Mouse (Mus musculus) lung, embryonic 14.5 days (tissue): ENCODE results near the gene Ddx51. TPM values are rescaled to one million over a fixed set of nuclear protein-coding genes. Genes with fewer than 3 reads are reported as not detected.

ENCODE experiments used
- ATAC-seq: fragments of 200-750 bp; cut with Nextera tagmentation; 2 replicates; pipeline ENCODE4 v1.8.0; 2017; ENCODE audit warnings: mild to moderate bottlenecking, moderate TSS enrichment, moderate library complexity; ENCODE audit not compliant: insufficient read depth
- DNase-seq: peaks from one replicate; pipeline ENCODE4 v3.0.0-alpha.2; 2015
- H3K27ac ChIP-seq: fragments of 300-500 bp; sonication (generic); 2 replicates; pipeline ENCODE4 v1.5.1; 2014; ENCODE audit warnings: low read depth, mild to moderate bottlenecking, moderate library complexity
- H3K27me3 ChIP-seq: fragments of 300-500 bp; sonication (generic); 2 replicates; pipeline ENCODE4 v1.6.1; 2014; ENCODE audit warnings: low read length, control low read depth; ENCODE audit not compliant: insufficient read depth
- H3K36me3 ChIP-seq: fragments of 300-500 bp; sonication (generic); 2 replicates; pipeline ENCODE4 v1.6.1; 2014; ENCODE audit warnings: control low read depth; ENCODE audit not compliant: insufficient read depth
- H3K4me1 ChIP-seq: fragments of 300-500 bp; sonication (generic); 2 replicates; pipeline ENCODE4 v1.6.1; 2014; ENCODE audit warnings: antibody characterized with exemption, control low read depth; ENCODE audit not compliant: insufficient read depth
- H3K4me2 ChIP-seq: fragments of 300-500 bp; sonication (generic); 2 replicates; pipeline ENCODE4 v1.6.1; 2014; ENCODE audit warnings: mild to moderate bottlenecking
- H3K4me3 ChIP-seq: fragments of 300-500 bp; sonication (generic); 2 replicates; pipeline ENCODE4 v1.5.1; 2014; ENCODE audit warnings: low read depth, low read length
- H3K9ac ChIP-seq: fragments of 300-500 bp; sonication (generic); 2 replicates; pipeline ENCODE4 v1.6.1; 2014
- H3K9me3 ChIP-seq: fragments of 300-500 bp; sonication (generic); 2 replicates; pipeline ENCODE4 v1.6.1; 2016; ENCODE audit warnings: low read depth, low read length, control low read depth
- CTCF ChIP-seq: IDR thresholded peaks from 2 replicates; pipeline ENCODE4 v1.5.1; 2016; ENCODE audit warnings: antibody characterized with exemption, low read depth
- WGBS: fragments of 180-500 bp; shearing (Covaris S2); extraction: QIAGEN DNeasy Blood & Tissue Kit; methylation state at CpG from one replicate; pipeline ENCODE4 v1.1.7; 2014; 5-methylcytosine and 5-hydroxymethylcytosine counted together
- microRNA-seq: library from miRNA; unstranded; fragments of <30 nt; microRNA quantifications from one replicate; pipeline ENCODE4, GENCODE M21; 2016; ENCODE audit warnings: borderline number of aligned reads
- polyA plus RNA-seq: library from polyadenylated mRNA; unstranded; fragments of >200 nt; fragmentation: Nextera tagmentation; extraction: Ambion mirVana; gene quantifications from 2 replicates; pipeline ENCODE4 v1.2.1, GENCODE M21; 2014

The Ddx51 gene
- polyA plus RNA-seq, 1 experiment from 2014 or later, result 32.4 TPM

DNA sequence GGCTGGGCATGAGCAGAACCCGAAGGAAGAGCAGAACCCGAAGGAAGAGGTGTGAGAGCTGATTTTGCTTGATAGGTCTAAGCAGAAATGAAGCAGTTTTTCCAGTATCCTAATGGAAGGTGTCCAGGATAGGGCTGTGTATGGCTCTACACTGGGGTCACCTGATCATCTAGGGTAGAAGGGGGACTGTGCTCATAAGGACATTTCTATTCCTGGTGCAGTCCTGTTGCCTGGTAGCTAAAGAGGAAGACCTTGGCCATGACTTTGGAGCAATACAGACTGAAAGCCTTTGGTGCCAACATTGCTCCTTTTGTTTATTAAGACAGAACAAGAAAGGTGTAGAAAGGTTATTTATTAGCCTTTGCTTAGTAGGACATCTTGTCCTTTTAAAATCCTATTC lies 10.8 kb downstream of the Ddx51 start:
- 83% methylated on average over 2 of the region's 2 CpGs for WGBS
- Histone ChIP-seq H3K4me1 (no peaks in the 10 kb centered on the region), H3K4me2 (no peak overlapping the region), H3K36me3 (peaks cover 88% of the 10 kb centered on the region), H3K27ac (no peak overlapping the region), H3K9me3 (no peaks in the 10 kb centered on the region), H3K4me3 (no peak overlapping the region), H3K27me3 (no peaks in the 10 kb centered on the region), H3K9ac (no peak overlapping the region)
- ATAC-seq (no peak), DNase-seq (no peak)
- TF ChIP-seq CTCF, result no peak

DNA sequence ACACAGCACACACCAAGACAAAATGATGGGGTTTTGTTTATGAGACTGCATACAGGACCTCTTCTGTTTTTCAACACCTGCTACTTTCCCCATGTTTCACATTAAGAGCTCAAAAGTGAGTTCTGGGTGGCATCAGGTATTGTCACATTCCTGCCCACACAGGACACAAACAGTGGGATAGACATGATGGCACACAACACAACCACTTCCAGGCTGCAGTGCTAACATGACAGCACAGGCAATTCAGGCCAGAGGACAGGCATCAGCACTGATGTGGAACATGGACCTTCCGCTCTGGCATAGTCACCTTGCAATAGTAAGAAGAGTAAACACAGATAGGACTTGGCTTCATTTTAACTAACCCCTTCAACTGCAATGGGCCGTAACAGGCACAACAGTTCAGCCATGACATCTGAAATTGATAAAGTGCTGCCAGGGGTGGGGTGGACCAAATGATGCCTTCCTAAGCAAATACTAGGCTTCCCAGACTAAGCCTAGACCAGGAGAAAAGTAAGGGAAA lies 11.6 kb downstream of the Ddx51 start:
- H3K27me3 ChIP-seq, result no peaks in the 10 kb centered on the region
- no peaks in the 10 kb centered on the region for H3K4me1 ChIP-seq
- WGBS, result 92% methylated on average over 2 of the region's 2 CpGs

DNA sequence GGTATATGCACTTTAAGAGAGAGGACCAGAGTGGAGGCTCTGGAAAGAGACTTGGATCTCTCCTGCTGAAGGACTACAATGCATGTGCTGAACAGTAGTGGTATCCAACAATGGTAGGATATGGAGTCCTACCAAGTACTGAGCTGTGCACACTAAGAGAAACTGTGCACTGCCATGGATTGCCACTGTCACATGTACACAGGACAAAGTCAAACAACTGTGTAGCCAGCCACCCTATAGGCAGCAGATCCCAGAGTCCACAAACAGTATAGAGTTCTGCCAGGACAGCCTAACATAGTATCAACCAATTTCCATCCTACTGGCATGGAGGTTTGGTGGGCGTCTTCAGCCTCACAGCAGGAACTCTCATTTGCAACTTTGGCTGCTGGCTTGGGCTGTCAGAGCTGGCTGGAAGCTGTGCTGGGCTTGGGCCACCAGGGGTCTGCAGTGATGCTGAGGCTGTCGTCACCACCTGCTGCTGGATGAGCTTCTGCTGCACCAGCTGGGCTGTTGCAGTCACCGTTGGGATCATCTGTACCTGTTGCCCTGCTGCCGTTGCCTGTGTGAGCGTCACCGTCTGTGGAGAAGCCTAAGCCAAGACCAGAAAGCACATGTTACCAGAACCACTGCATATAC lies 12.4 kb downstream of the Ddx51 start:
- H3K4me2 ChIP-seq, result no peak overlapping the region
- no peaks in the 10 kb centered on the region for H3K27me3 ChIP-seq
- WGBS, result 61% methylated on average over 6 of the region's 6 CpGs
- no peaks in the 10 kb centered on the region for H3K4me1 ChIP-seq
- no peaks in the 10 kb centered on the region for H3K9me3 ChIP-seq
- DNase-seq (no peak), ATAC-seq (no peak)
- H3K9ac ChIP-seq, result no peak overlapping the region
- no peak for TF ChIP-seq CTCF
- H3K4me3 ChIP-seq, result no peak overlapping the region
- H3K27ac ChIP-seq, result no peak overlapping the region
- peaks cover 87% of the 10 kb centered on the region for H3K36me3 ChIP-seq

More for the DNA sequence above, 11.6 kb downstream of the Ddx51 start:
- Histone ChIP-seq H3K27ac (no peak overlapping the region), H3K36me3 (peaks cover 86% of the 10 kb centered on the region), H3K9ac (no peak overlapping the region), H3K4me2 (no peak overlapping the region), H3K9me3 (no peaks in the 10 kb centered on the region), H3K4me3 (no peak overlapping the region)
- DNase-seq (no peak), ATAC-seq (no peak)
- no peak for TF ChIP-seq CTCF

DNA sequence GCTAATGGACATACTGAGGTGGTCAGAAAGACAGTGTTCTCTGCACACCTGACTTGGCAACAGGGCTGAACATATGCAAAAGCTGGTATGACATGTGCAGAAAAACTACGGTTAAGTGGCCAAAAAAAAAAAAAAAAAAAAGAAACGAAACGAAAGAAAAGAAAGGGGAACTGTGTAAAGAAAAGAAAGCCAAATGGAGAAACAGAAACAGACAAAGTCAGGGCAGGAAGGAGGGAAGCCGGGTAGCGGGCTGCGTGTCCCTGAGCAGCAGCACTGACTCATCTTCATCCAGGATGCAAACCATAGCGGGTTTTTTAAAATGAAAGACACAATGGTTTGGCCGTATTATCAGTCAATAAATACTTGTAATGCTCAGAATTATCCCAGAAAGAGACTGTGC lies 28.8 kb downstream of the Ddx51 start:
- Histone ChIP-seq H3K27me3 (no peaks in the 10 kb centered on the region), H3K9ac (no peak overlapping the region), H3K9me3 (no peaks in the 10 kb centered on the region), H3K27ac (no peak overlapping the region), H3K4me1 (no peaks in the 10 kb centered on the region), H3K4me2 (no peak overlapping the region), H3K36me3 (peaks cover 95% of the 10 kb centered on the region), H3K4me3 (no peak overlapping the region)
- TF ChIP-seq CTCF, result no peak
- ATAC-seq (no peak), DNase-seq (no peak)
- WGBS, result 84% methylated on average over 8 of the region's 8 CpGs

DNA sequence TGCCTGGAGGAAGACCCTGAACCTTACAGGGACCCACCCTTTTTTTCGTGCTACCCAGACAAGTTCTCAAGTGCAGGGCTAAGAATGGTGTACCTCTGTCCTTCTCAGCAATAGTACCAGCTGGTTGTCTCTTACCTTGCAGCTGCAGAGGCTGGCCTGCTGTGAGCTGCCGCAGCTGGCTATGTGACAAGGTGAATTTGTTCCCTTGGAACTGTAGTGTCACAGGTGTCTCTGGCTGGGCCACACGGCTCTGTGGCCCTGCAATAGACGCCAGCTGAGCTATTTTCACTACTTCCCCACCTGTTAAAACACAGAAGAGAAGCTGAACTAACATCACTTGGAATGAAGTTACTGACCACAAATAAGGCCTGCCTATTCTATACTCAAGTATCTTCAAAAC lies 45.4 kb downstream of the Ddx51 start:
- Histone ChIP-seq H3K4me2 (no peak overlapping the region), H3K9ac (no peak overlapping the region), H3K27ac (no peak overlapping the region), H3K27me3 (no peaks in the 10 kb centered on the region), H3K4me3 (no peak overlapping the region), H3K36me3 (peaks cover 95% of the 10 kb centered on the region), H3K4me1 (no peaks in the 10 kb centered on the region), H3K9me3 (no peaks in the 10 kb centered on the region)
- TF ChIP-seq CTCF, result no peak
- ATAC-seq (no peak), DNase-seq (no peak)
- 86% methylated on average over 4 of the region's 4 CpGs for WGBS

DNA sequence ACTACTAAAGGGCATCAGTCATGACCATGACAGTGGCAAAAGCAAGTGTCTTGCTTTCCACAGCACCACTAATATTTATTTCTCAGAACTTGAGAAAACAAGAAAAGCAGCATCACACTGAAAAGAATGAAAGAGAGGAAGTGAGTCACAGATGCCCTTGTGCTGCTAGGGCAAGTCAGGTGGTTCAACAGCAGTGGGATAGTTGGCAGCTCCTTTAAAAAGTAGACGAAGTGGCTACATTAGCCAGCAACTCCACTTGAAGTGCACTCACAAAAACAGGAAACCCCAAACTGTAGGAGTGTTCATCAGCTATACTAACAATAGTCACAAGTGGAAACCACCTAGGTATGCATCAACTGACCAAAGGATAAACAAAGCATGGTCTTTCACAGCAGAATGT lies 50.8 kb downstream of the Ddx51 start:
- ATAC-seq, result no peak
- no peak for TF ChIP-seq CTCF
- WGBS, result 63% methylated on average over 1 of the region's 1 CpGs
- Histone ChIP-seq H3K4me1 (no peaks in the 10 kb centered on the region), H3K9me3 (no peaks in the 10 kb centered on the region), H3K27me3 (no peaks in the 10 kb centered on the region), H3K27ac (no peak overlapping the region), H3K9ac (no peak overlapping the region), H3K36me3 (peaks cover 97% of the 10 kb centered on the region), H3K4me3 (no peak overlapping the region), H3K4me2 (no peak overlapping the region)
- DNase-seq, result no peak

DNA sequence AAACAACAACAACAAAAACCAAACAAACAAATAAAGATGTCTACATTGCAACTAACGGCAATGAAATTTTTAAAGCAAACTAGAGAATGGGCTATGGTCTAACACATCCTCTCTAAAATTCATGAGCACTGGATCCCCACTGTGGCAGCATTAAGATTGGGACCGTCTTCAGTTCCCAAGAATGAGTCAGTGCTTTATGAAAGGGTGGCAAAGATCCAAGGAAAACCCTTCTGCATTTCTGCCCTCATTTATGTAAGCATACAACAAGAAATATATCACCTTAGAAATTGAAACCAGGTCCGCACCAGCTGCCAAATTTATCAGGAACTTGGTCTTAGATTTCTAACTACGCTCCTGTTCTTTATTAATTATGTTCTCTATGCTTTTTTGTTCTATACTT lies 56.0 kb downstream of the Ddx51 start:
- TF ChIP-seq CTCF, result no peak
- no peak overlapping the region for H3K27ac ChIP-seq
- no peaks in the 10 kb centered on the region for H3K4me1 ChIP-seq
- no peaks in the 10 kb centered on the region for H3K27me3 ChIP-seq
- 90% methylated on average over 4 of the region's 4 CpGs for WGBS
- no peak for ATAC-seq
- H3K4me2 ChIP-seq, result no peak overlapping the region
- no peaks in the 10 kb centered on the region for H3K9me3 ChIP-seq
- peaks cover 85% of the 10 kb centered on the region for H3K36me3 ChIP-seq
- DNase-seq, result no peak
- no peak overlapping the region for H3K4me3 ChIP-seq
- H3K9ac ChIP-seq, result no peak overlapping the region

Small RNAs within 50 kb of the gene (microRNA-seq; reads per million reads assigned to microRNA genes)
- 1.4 reads per million for gene Mir7026

Other genes starting within 250 kb of the Ddx51 start
- gene Fbrsl1, start 204.9 kb upstream of the Ddx51 start, polyA plus RNA-seq, result 19.2 and 20.9 TPM in 2 replicates
- gene Galnt9, start 109.1 kb upstream of the Ddx51 start, polyA plus RNA-seq, result 0.12 TPM in 1 of 2 replicates, not detected in the other
- gene Noc4l, start within 50 bp of the Ddx51 start, polyA plus RNA-seq, result 55.8 and 57.3 TPM in 2 replicates
- gene Ep400, start 117.3 kb downstream of the Ddx51 start, polyA plus RNA-seq, result 52.8 and 60.5 TPM in 2 replicates
- 20.6 and 22.4 TPM in 2 replicates for gene Pus1, start 127.2 kb downstream of the Ddx51 start, polyA plus RNA-seq
- gene Ulk1, start 156.6 kb downstream of the Ddx51 start, polyA plus RNA-seq, result 35.1 and 39.2 TPM in 2 replicates
- gene Hscb, start 186.3 kb downstream of the Ddx51 start, polyA plus RNA-seq, result 25.6 and 28.1 TPM in 2 replicates
- gene Chek2, start 186.5 kb downstream of the Ddx51 start, polyA plus RNA-seq, result 32.0 and 33.8 TPM in 2 replicates
- gene Ttc28, start 226.4 kb downstream of the Ddx51 start, polyA plus RNA-seq, result 15.2 and 15.3 TPM in 2 replicates